In genomic region chr12:44547721-44548369, GRCm38 (mm10) we compare ENCODE assay signal across 10 mouse cellular contexts.
A peak's percentile ranks its signal among the peaks of the same experiment; 100 is the strongest.
DNase-seq lines count a peak whose midpoint lies in the region; ATAC-seq and TF ChIP-seq lines count a peak whose summit lies in the region.
"Had no signal": no experiment of that assay in that cellular context is flagged by ENCODE, and none has a peak within 500 bp of the region (broad histone marks: within the 10 kb centered on the region; RNA-seq: fewer than 3 reads in every experiment).

No protein-coding gene starts in this region.

- H3K9ac ChIP-seq in kidney, embryonic 14.5 days (ENCODE audit: low read depth, low read length) = no peak overlapping the region
- H3K9ac ChIP-seq in limb, embryonic 14.5 days (ENCODE audit: low read depth, low read length, severe bottlenecking) = no peak overlapping the region
- H3K9ac ChIP-seq: embryonic facial prominence, embryonic 13.5 days had no signal

- no peaks in the 10 kb centered on the region for H3K36me3 ChIP-seq in kidney, embryonic 14.5 days (ENCODE audit: control insufficient read depth, insufficient read depth, low read length)
- no peaks in the 10 kb centered on the region for H3K36me3 ChIP-seq in limb, embryonic 14.5 days (ENCODE audit: control insufficient read depth, insufficient read depth, low read length)
- H3K36me3 ChIP-seq: embryonic facial prominence, embryonic 13.5 days had no signal

- peak; percentile 70 for DNase-seq in urinary bladder, postnatal 14 days (ENCODE audit: low spot score)
- no peak for DNase-seq in urinary bladder, adult 2 months (ENCODE audit: low spot score)
- DNase-seq in cerebellum, postnatal 10 days = peak; percentile 93 to 95
- peak; percentile 77 to 86 for DNase-seq in frontal cortex, postnatal 36 days (ENCODE audit: low spot score in 2 of 2)
- DNase-seq in limb, embryonic 14.5 days (ENCODE audit: low spot score) = peak; percentile 72
- peak; percentile 1 to 2 for DNase-seq in natural killer cell, adult 2 months (ENCODE audit: low spot score in 2 of 2)
- DNase-seq in testis, postnatal 10 days (ENCODE audit: low spot score) = peak; percentile 87

- TF ChIP-seq POLR2A in limb, embryonic 14.5 days (IDR thresholded peaks at IDR 0.05; ENCODE audit: borderline replicate concordance, extremely low read depth, insufficient read depth, insufficient read length) = no peak

- no peak overlapping the region for H3K4me2 ChIP-seq in kidney, embryonic 14.5 days (replicated peaks; ENCODE audit: low read depth, low read length)
- H3K4me2 ChIP-seq in limb, embryonic 14.5 days (replicated peaks; ENCODE audit: low read depth, low read length, severe bottlenecking) = no peak overlapping the region
- H3K4me2 ChIP-seq: embryonic facial prominence, embryonic 13.5 days had no signal

- no peaks in the 10 kb centered on the region for H3K27me3 ChIP-seq in kidney, embryonic 14.5 days (ENCODE audit: control insufficient read depth, insufficient read depth, low read length)
- H3K27me3 ChIP-seq in limb, embryonic 14.5 days (ENCODE audit: control insufficient read depth, insufficient read depth, low read length) = no peaks in the 10 kb centered on the region
- H3K27me3 ChIP-seq: embryonic facial prominence, embryonic 13.5 days had no signal

- no peak overlapping the region for H3K27ac ChIP-seq in kidney, embryonic 14.5 days (ENCODE audit: low read depth, low read length)
- no peak overlapping the region for H3K27ac ChIP-seq in limb, embryonic 14.5 days (replicated peaks; ENCODE audit: low read depth, low read length)
- H3K27ac ChIP-seq: embryonic facial prominence, embryonic 13.5 days had no signal

- no peaks in the 10 kb centered on the region for H3K9me3 ChIP-seq in kidney, embryonic 14.5 days (ENCODE audit: control insufficient read depth, low read length)
- H3K9me3 ChIP-seq in limb, embryonic 14.5 days (ENCODE audit: control insufficient read depth, low read length) = no peaks in the 10 kb centered on the region
- H3K9me3 ChIP-seq: embryonic facial prominence, embryonic 13.5 days had no signal

- ATAC-seq in kidney, embryonic 14.5 days (ENCODE audit: low FRiP score, low TSS enrichment) = peak; percentile 68; the same call in 1 of the 2 replicates
- ATAC-seq in limb, embryonic 14.5 days (ENCODE audit: low FRiP score, low read depth) = no peak

- WGBS in kidney, embryonic 14.5 days = 49% methylated on average over 8 of the region's 8 CpGs
- WGBS in limb, embryonic 14.5 days = 43% methylated on average over 8 of the region's 8 CpGs

- no peaks in the 10 kb centered on the region for H3K4me1 ChIP-seq in kidney, embryonic 14.5 days (ENCODE audit: control insufficient read depth, insufficient read depth, low read length)
- H3K4me1 ChIP-seq in limb, embryonic 14.5 days (ENCODE audit: control insufficient read depth, insufficient read depth, low read length) = no peaks in the 10 kb centered on the region
- H3K4me1 ChIP-seq: embryonic facial prominence, embryonic 13.5 days had no signal

- H3K4me3 ChIP-seq in kidney, embryonic 14.5 days (ENCODE audit: low read length) = no peak overlapping the region
- no peak overlapping the region for H3K4me3 ChIP-seq in limb, embryonic 14.5 days (replicated peaks; ENCODE audit: low read length)
- H3K4me3 ChIP-seq: embryonic facial prominence, embryonic 13.5 days; myocyte had no signal
